Mouse (Mus musculus) MEL (cell line): ENCODE data around the gene Pmpca.

Experiments
- CTCF ChIP-seq, 3 experiments: IDR thresholded peaks in 2 of 3; conservative IDR thresholded peaks in 1 of 3; 2 replicates each; pipeline ENCODE4 v1.5.1; 2011 to 2012; ENCODE audit warnings: low read length in 3 of 3, low read depth in 2 of 3, mild to moderate bottlenecking in 2 of 3, improper control_type of control experiment in 1 of 3, inconsistent platforms in 1 of 3, mixed read lengths in 1 of 3, moderate library complexity in 1 of 3; ENCODE audit not compliant: control insufficient read depth in 1 of 3, insufficient read depth in 1 of 3, poor library complexity in 1 of 3, severe bottlenecking in 1 of 3
- EP300 ChIP-seq, 2 experiments: IDR thresholded peaks; 2 replicates each; pipeline ENCODE4 v1.6.1; 2011; ENCODE audit warnings: improper control_type of control experiment in 2 of 2, low read length in 2 of 2, low read depth in 1 of 2, mild to moderate bottlenecking in 1 of 2
- GATA1 ChIP-seq: IDR thresholded peaks from 2 replicates; pipeline ENCODE4 v1.6.1; 2011; ENCODE audit warnings: low read depth, low read length, improper control_type of control experiment
- MAFK ChIP-seq: IDR thresholded peaks from 2 replicates; pipeline ENCODE4 v1.6.1; 2011; ENCODE audit warnings: low read depth, mild to moderate bottlenecking, low read length, improper control_type of control experiment, borderline replicate concordance
- POLR2A ChIP-seq, 2 experiments: IDR thresholded peaks; 2 replicates each; pipeline ENCODE4 v1.6.1; 2011 to 2012; ENCODE audit warnings: low read length in 2 of 2, mild to moderate bottlenecking in 2 of 2, control low read depth in 1 of 2, improper control_type of control experiment in 1 of 2, low read depth in 1 of 2, moderate library complexity in 1 of 2; ENCODE audit not compliant: control insufficient read depth in 1 of 2, insufficient read depth in 1 of 2, poor library complexity in 1 of 2
- TBP ChIP-seq: IDR thresholded peaks from 2 replicates; pipeline ENCODE4 v1.8.0; 2011; ENCODE audit warnings: low read depth, low read length, improper control_type of control experiment
- USF1 ChIP-seq: IDR thresholded peaks from 2 replicates; pipeline ENCODE4 v1.6.1; 2014; ENCODE audit warnings: low read depth, mild to moderate bottlenecking, inconsistent platforms, low read length, improper control_type of control experiment, moderate library complexity
- ZKSCAN1 ChIP-seq: IDR thresholded peaks from 2 replicates; pipeline ENCODE4 v1.6.1; 2012; ENCODE audit warnings: low read depth, mild to moderate bottlenecking, inconsistent platforms, low read length, improper control_type of control experiment, moderate library complexity

- TF ChIP-seq ZKSCAN1 (no peak), CTCF (IDR thresholded peaks at IDR 0.05 in 2 of 3, conservative IDR thresholded peaks at IDR 0.05 in 1 of 3; ENCODE audit: control insufficient read depth in 1 of 3, insufficient read depth in 1 of 3, low read depth in 2 of 3, low read length in 3 of 3, poor library complexity in 1 of 3, severe bottlenecking in 1 of 3) (no peak), MAFK (no peak), POLR2A (IDR thresholded peaks at IDR 0.05; ENCODE audit: control insufficient read depth in 1 of 2, insufficient read depth in 1 of 2, low read depth in 1 of 2, low read length in 2 of 2, poor library complexity in 1 of 2) (no peak), EP300 (IDR thresholded peaks at IDR 0.05; ENCODE audit: low read depth in 1 of 2, low read length in 2 of 2) (no peak), USF1 (no peak), TBP (no peak), GATA1 (no peak)
Measured at GRCm38 (mm10) chr2:26363481-26363880, 25.7 kb upstream of the Pmpca start.
